Mouse (Mus musculus) midbrain, postnatal 0 days (tissue): ENCODE measurements at regions not wholly inside any gene's neighbourhood (a gene's known extent, or its start where the extent isn't known, plus 50 kb on each side); places are given as distances from the start of the nearest gene placed in this dataset. TPM values are rescaled to one million over a fixed set of nuclear protein-coding genes. Genes with fewer than 3 reads are reported as not detected.

Source experiments
- ATAC-seq: fragments of 200-750 bp; cut with Nextera tagmentation; 2 replicates; pipeline ENCODE4 v1.8.0; 2017; ENCODE audit warnings: moderate number of reproducible peaks, mild to moderate bottlenecking, moderate TSS enrichment, moderate library complexity; ENCODE audit not compliant: low FRiP score
- DNase-seq: peaks from one replicate; pipeline ENCODE4 v3.0.0-alpha.2; 2015; ENCODE audit warnings: low spot score
- H3K27ac ChIP-seq: fragments of 300-500 bp; sonication (generic); 2 replicates; pipeline ENCODE4 v1.5.1; 2014; ENCODE audit warnings: low read depth, mild to moderate bottlenecking, low read length, mixed read lengths
- H3K27me3 ChIP-seq: fragments of 300-500 bp; sonication (generic); 2 replicates; pipeline ENCODE4 v1.6.1; 2014; ENCODE audit warnings: low read length, control low read depth, mixed read lengths; ENCODE audit not compliant: insufficient read depth
- H3K36me3 ChIP-seq: fragments of 300-500 bp; sonication (generic); 2 replicates; pipeline ENCODE4 v1.6.1; 2014; ENCODE audit warnings: low read length, control low read depth, mixed read lengths; ENCODE audit not compliant: insufficient read depth
- H3K4me1 ChIP-seq: fragments of 300-500 bp; sonication (generic); 2 replicates; pipeline ENCODE4 v1.6.1; 2014; ENCODE audit warnings: mild to moderate bottlenecking, control low read depth, antibody characterized with exemption, low read length, mixed read lengths; ENCODE audit not compliant: insufficient read depth
- H3K4me2 ChIP-seq: fragments of 300-500 bp; sonication (generic); 2 replicates; pipeline ENCODE4 v1.6.1; 2014; ENCODE audit warnings: low read depth, mild to moderate bottlenecking, low read length, mixed read lengths; ENCODE audit not compliant: poor library complexity, severe bottlenecking
- H3K4me3 ChIP-seq: fragments of 300-500 bp; sonication (generic); 2 replicates; pipeline ENCODE4 v1.5.1; 2014; ENCODE audit warnings: low read depth, mild to moderate bottlenecking, low read length, moderate library complexity
- H3K9ac ChIP-seq: fragments of 300-500 bp; sonication (generic); replicated peaks from 2 replicates; pipeline ENCODE4 v1.6.1; 2014; ENCODE audit warnings: mild to moderate bottlenecking, low read length, moderate library complexity, mixed read lengths; ENCODE audit not compliant: poor library complexity, severe bottlenecking
- H3K9me3 ChIP-seq: fragments of 300-500 bp; sonication (generic); 2 replicates; pipeline ENCODE4 v1.6.1; 2016; ENCODE audit warnings: low read length, control low read depth
- CTCF ChIP-seq: IDR thresholded peaks from 2 replicates; pipeline ENCODE4 v1.5.1; 2016; ENCODE audit warnings: antibody characterized with exemption, mild to moderate bottlenecking
- WGBS: fragments of 180-500 bp; shearing (Covaris S2); extraction: QIAGEN DNeasy Blood & Tissue Kit; methylation state at CpG from one replicate; pipeline ENCODE4 v1.1.7; 2014; 5-methylcytosine and 5-hydroxymethylcytosine counted together
- microRNA-seq: library from miRNA; unstranded; fragments of <30 nt; microRNA quantifications from one replicate; pipeline ENCODE4, GENCODE M21; 2016; ENCODE audit warnings: borderline number of aligned reads

DNA sequence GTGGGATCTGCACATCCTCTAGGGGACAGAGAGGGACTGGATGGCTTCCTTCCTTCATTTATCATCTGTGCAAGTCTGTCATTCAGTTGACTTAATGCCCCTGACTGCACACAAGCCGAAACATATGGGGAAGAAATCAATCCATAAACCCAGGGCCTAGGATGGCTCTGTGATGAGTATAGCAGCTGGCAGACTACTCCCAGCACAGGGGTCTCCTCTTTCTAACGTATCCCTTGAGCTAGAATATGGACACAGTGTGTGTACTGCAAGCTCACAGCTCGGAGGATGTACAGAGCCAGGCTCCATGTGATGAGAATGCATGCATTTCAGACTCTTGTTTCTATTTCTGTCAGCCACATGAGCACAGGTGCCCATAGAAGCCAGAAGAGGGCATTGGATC is 180.3 kb downstream of the Parn start:
- H3K4me3 ChIP-seq = no peak overlapping the region
- TF ChIP-seq CTCF = no peak
- H3K36me3 ChIP-seq = no peaks in the 10 kb centered on the region
- WGBS = 86% methylated on average over 3 of the region's 3 CpGs
- H3K9me3 ChIP-seq = no peaks in the 10 kb centered on the region
- no peak overlapping the region for H3K9ac ChIP-seq
- H3K4me2 ChIP-seq = no peak overlapping the region
- no peak for ATAC-seq
- H3K4me1 ChIP-seq = no peaks in the 10 kb centered on the region
- no peak overlapping the region for H3K27ac ChIP-seq
- DNase-seq = no peak
- H3K27me3 ChIP-seq = no peaks in the 10 kb centered on the region

DNA sequence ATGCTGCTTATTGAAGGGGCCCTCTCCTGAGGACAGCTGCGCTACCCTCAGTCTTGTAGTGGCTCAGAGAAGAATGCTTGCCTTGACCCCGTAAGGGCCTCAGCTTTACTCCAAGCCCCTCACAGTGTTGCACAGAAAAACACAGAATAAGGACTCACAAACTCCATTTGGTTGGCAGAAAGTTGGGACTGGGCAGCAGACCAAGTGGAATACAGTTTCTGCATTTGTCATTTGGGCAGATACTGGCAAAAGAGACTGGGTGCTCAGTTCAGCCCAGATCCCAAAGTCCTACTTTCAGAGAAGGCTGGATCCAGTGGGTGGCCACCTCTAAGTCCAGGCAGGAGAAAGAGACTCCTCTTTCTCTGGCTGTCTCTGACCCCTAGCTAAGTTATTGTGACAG is 181.4 kb downstream of the Parn start:
- DNase-seq (peak; percentile 11), ATAC-seq (no peak)
- H3K4me3 ChIP-seq = no peak overlapping the region
- H3K27ac ChIP-seq = no peak overlapping the region
- no peaks in the 10 kb centered on the region for H3K27me3 ChIP-seq
- no peaks in the 10 kb centered on the region for H3K4me1 ChIP-seq
- TF ChIP-seq CTCF = no peak
- no peak overlapping the region for H3K9ac ChIP-seq
- H3K36me3 ChIP-seq = no peaks in the 10 kb centered on the region
- WGBS = 74% methylated on average over 2 of the region's 2 CpGs
- H3K9me3 ChIP-seq = no peaks in the 10 kb centered on the region
- no peak overlapping the region for H3K4me2 ChIP-seq

DNA sequence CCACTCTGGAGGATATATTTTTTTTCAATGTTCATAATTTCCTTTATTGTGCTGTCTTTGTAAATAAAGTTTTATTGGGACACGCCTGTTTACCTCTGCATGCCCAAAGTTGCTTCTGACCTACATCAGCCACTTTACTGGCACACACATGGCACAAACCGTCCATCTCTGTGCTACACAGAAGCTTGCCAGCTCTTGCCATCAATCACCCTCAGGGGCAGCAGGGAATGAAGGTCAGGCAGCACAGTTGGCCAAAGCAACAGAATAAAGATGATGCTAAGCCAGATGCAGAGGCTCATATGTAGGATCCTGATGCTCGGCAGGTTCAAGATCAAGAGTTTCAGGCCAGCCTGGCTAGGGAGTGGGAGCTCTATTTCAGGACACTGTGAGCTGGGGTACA is 187.7 kb downstream of the Parn start:
- Histone ChIP-seq H3K36me3 (no peaks in the 10 kb centered on the region), H3K9ac (no peak overlapping the region), H3K9me3 (no peaks in the 10 kb centered on the region), H3K27ac (no peak overlapping the region), H3K27me3 (no peaks in the 10 kb centered on the region), H3K4me1 (no peaks in the 10 kb centered on the region), H3K4me3 (no peak overlapping the region), H3K4me2 (no peak overlapping the region)
- 89% methylated on average over 3 of the region's 3 CpGs for WGBS
- no peak for ATAC-seq
- no peak for DNase-seq
- TF ChIP-seq CTCF = no peak

DNA sequence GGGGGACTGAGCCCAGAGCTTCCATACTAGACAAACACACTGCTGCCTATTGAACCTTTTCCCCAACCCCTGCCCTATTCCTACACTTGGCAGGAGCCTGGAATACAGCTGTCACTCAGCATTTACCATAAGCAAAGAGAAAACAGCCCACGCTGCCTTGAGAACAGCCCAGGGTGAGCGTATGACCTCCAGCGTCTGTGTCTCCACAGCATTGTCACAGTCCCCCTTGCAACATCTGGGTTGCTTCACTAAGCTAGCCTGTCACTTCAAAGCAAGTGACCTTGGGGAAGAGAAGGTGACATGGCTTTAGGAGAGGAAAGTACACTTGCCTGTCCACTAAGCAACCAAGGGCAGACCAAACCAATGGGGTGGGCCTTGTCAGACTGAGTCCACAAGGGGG is 191.3 kb downstream of the Parn start:
- 63% methylated on average over 3 of the region's 3 CpGs for WGBS
- ATAC-seq (no peak), DNase-seq (no peak)
- no peak overlapping the region for H3K27ac ChIP-seq
- H3K27me3 ChIP-seq = no peaks in the 10 kb centered on the region
- TF ChIP-seq CTCF = no peak
- H3K4me3 ChIP-seq = no peak overlapping the region
- H3K4me2 ChIP-seq = no peak overlapping the region
- H3K9ac ChIP-seq = no peak overlapping the region
- H3K36me3 ChIP-seq = no peaks in the 10 kb centered on the region
- no peaks in the 10 kb centered on the region for H3K9me3 ChIP-seq
- no peaks in the 10 kb centered on the region for H3K4me1 ChIP-seq

DNA sequence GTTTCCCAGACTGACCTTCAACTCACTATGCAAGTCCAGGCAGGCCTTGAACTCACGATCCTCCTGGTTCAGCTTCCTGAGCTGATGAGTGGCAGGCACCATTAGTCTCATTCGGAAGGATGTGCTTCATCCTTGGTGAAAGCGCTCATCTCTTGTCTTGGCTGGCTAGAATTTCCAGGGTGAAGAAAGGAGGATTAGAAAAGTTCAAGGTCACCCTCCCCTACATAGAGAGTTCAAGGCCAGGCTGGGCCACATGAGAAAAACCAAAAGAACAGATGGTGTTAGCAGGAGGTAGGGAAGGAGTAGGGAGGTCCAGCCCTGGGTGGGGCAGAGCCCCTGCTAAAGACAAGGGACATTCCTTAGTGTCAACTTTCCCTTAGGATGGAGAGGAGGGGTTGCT is 193.0 kb downstream of the Parn start:
- 86% methylated on average over 3 of the region's 3 CpGs for WGBS
- Histone ChIP-seq H3K9ac (no peak overlapping the region), H3K4me2 (no peak overlapping the region), H3K4me3 (no peak overlapping the region), H3K9me3 (no peaks in the 10 kb centered on the region), H3K27ac (no peak overlapping the region), H3K27me3 (no peaks in the 10 kb centered on the region), H3K4me1 (no peaks in the 10 kb centered on the region), H3K36me3 (no peaks in the 10 kb centered on the region)
- TF ChIP-seq CTCF = no peak
- DNase-seq = no peak
- ATAC-seq = no peak

DNA sequence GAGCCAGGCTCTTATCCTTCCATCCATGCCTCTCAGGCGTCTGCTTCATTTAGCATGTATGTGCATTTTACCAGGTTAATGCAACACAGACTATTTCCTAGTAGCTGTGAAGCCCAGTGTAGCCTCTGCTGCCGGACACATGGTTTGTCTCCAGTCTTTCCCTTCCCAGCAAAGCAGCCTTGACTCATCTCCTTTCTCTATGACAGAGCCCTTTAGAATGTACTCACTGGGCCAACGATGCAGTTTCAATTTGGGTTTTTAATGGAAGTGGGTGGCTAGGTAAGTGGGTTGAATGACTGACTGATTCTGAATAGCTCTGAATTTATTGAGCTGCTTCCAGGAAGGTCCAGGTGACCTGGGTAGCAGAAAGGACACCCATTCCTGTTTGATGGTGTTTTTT is 193.7 kb downstream of the Parn start:
- no peaks in the 10 kb centered on the region for H3K36me3 ChIP-seq
- no peak overlapping the region for H3K9ac ChIP-seq
- H3K27ac ChIP-seq = no peak overlapping the region
- no peak for TF ChIP-seq CTCF
- H3K27me3 ChIP-seq = no peaks in the 10 kb centered on the region
- DNase-seq (no peak), ATAC-seq (no peak)
- WGBS = 87% methylated on average over 3 of the region's 3 CpGs
- no peaks in the 10 kb centered on the region for H3K9me3 ChIP-seq
- H3K4me2 ChIP-seq = no peak overlapping the region
- H3K4me1 ChIP-seq = no peaks in the 10 kb centered on the region
- no peak overlapping the region for H3K4me3 ChIP-seq

DNA sequence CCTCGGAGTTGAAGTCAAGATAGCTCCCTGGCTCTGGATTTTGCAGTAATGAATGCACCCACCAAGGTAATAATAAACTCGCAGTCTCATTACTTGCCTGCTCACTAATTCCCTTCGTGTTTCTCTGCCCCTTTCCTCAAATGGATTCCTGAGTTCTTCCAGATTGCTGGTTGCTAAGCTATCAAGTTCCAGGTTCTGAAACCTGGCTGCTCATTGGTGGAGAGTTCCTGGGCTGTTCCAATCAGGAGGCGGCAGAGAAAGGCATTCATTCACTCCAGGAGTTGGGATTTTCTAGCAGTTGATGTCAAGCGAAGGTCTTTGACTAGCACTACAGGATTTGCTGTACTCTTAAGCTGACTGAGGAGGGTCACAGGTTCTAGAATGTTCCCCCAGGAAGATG is 200.8 kb downstream of the Parn start:
- Histone ChIP-seq H3K27ac (no peak overlapping the region), H3K4me1 (no peaks in the 10 kb centered on the region), H3K4me3 (no peak overlapping the region), H3K9ac (no peak overlapping the region), H3K9me3 (no peaks in the 10 kb centered on the region), H3K36me3 (no peaks in the 10 kb centered on the region), H3K27me3 (no peaks in the 10 kb centered on the region), H3K4me2 (no peak overlapping the region)
- DNase-seq (peak; percentile 58), ATAC-seq (peak; percentile 50; the same call in 1 of the 2 replicates)
- no peak for TF ChIP-seq CTCF
- WGBS = 36% methylated on average over 5 of the region's 5 CpGs

Small RNA genes lying in the stretch of these regions (microRNA-seq; reads per million reads assigned to microRNA genes)
- gene Mir6365 = not detected
